Mouse (Mus musculus): ENCODE results near the gene Akirin1.

Akirin1 gene

DNA sequence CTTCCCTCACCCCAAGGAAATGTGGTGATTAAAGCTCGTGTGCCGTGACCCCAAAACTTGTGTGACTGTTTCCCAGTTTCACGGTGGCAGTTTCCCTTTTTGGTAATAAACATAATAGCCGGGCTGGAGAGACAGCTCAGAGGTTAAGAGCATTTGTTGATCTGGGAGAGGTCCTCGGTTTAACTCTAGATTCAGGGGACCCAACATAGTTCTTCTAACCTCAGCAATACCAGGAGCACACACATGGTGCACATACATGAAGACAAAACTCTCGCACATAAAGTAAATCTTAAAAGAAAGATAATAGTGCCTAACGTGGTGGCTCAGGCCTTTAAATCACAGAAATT is 31.7 kb downstream of the Akirin1 start:
- no peak for DNase-seq (ENCODE audit: low read depth, low spot score)

DNA sequence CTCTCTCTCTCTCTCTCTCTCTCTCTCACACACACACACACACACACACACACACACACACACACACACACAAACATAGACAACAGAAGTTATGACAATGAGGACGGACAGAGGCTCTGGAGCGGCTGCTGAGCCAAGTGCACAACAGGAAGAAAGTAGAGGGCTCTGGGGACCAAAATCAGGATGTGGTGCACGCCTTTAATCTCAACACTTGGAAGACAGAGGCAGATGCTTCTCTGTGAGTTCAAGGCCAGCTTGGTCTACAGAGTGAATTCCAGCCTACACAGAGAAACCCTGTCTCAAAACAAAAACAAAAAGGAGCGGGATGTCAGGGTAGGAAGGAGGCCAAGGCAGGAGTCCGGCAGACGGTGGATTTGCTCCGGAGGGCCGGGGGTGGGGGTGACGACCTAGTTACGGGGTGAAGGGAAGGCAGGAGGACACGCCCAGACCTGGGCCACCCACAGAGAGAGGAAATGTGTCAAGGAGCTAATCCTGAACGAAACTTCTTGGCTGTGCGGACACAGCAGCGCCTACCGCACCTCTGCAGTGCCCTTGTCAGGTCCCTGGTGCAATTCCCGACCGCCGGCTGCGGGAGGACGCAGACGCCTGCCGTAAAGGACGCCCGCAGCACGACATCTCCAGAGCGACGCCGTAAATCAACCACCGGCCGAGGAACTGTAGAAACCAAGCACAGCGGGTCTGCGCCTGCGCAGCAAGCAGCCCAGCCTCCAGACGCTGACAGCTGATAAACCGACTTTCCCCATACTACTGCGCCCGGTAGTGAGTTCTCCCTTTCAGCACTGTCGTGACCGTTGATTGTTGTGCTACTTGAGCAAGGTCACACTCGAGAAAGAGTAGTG is 32.3 kb downstream of the Akirin1 start, which contains the start of gene Ndufs5:
Gene Ndufs5, minus strand, starts transcription at position 629 of the 860 bp plus-strand sequence.
- peak; percentile 99 for DNase-seq (ENCODE audit: low read depth, low spot score)

DNA sequence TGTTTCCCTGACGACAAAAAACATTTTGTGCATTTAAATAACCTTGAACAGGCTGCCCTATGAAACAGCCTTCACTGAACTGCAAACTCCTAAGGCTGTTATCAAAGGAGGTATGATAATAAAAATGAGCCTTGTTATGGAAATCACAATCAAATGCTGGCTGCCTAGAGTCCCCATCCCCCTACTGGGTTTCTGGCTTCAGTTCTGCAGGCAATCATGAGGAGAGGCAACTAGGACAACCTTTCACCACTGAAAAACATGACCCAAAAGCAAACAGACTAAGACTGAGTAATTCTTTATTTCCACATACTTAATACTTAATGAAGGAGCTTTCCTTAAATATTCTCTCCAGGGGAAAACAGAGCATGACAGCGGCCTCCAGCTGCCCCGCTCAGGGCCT is 37.7 kb downstream of the Akirin1 start:
- DNase-seq (ENCODE audit: low read depth, low spot score) = no peak

DNA sequence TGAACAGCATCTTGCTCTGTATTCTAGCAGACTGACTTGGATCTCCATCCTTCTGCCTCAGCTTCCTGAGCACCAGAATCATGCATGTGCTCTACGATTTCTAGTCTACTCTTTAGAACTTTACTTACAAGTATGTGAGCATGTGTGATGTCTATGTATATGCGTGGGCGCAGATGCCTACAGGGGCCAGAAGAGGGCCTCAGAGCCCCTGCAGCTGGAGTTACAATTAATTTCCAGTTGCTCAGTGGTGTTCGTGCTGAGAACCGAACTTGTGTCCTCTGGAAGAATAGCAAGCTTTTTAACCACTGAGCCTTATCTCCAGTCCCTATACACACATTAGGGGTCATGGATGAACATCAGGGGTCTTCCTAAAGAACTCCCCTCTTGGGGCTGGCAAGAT is 42.8 kb downstream of the Akirin1 start:
- DNase-seq (ENCODE audit: low read depth, low spot score) = no peak

DNA sequence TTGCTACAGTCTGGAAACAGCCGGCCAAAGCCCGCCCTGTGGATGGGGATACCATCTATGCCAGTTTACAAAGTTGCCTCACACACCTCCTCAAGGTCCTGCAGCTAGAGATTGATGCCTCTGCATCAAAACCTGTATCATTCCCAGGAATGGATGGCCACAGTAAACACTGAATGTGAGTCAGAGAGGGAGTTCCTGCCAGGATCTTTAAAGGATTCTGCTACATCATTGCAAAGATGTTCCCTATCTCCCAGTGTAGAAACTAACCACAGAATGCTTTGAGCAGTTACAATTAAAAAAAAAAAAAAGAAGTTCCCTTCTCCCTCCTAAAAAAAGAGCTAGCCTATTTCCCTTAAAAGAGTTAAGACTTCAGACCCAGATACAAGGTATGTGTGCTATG is 44.8 kb downstream of the Akirin1 start:
- DNase-seq (ENCODE audit: low read depth, low spot score) = no peak

DNA sequence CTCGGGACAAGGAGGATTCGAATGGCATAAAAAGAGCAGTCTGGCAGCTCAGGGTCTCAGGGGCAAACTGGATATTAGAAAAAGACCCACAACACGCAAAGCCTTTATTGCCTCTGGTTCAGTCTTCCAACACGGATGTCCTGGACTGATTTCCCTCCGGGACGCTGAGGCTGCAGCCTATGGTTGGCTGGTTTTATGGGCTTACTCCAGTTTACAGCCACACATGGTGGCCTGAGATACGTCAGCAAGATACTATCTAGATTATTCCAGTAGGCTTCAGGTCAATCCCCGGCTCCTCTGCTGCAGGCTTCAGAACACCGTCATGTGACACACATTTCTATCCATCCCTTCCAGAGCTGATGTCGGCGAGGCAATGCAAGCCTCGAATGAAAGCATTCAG is 56.8 kb downstream of the Akirin1 start:
- no peak for DNase-seq (ENCODE audit: low read depth, low spot score)

DNA sequence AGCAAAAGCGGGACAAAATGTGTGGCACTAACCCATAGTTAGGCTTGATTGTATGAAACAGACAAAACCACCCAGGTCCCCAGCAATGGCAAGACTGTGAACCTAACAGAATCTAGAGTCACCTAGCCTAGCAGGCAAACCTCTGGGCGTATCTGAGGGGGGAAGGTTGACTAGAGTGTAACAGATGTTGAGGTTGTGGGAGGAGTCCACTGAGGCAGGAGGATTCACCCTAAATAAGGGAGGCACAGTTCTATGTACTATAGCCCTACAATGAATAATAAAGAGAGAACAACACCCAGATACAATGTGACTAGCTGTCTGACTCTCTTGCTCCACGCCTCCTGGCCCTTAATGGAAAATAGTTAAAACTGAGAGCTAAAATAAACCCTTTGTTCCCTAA is 58.1 kb downstream of the Akirin1 start:
- DNase-seq (ENCODE audit: low read depth, low spot score) = no peak

DNA sequence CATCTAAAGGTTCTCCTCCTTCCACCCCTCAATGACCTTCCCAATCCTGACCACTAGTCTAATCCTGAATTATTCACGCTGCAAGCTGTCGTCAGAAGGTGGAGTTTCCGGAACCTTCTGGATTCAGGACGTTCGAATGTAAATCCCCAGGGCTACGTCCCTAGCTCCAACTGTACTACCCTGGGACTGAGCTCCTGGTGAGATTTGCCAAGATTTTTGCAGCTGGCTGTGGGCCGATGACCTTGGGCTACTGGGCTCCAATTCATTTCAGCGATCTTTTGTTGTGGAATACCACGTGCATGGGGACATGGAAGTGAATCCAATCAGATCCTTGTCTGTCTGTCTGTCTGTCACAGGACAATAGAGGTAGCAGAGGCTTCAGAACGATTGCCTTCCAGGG is 59.8 kb downstream of the Akirin1 start:
- no peak for DNase-seq (ENCODE audit: low read depth, low spot score)

DNA sequence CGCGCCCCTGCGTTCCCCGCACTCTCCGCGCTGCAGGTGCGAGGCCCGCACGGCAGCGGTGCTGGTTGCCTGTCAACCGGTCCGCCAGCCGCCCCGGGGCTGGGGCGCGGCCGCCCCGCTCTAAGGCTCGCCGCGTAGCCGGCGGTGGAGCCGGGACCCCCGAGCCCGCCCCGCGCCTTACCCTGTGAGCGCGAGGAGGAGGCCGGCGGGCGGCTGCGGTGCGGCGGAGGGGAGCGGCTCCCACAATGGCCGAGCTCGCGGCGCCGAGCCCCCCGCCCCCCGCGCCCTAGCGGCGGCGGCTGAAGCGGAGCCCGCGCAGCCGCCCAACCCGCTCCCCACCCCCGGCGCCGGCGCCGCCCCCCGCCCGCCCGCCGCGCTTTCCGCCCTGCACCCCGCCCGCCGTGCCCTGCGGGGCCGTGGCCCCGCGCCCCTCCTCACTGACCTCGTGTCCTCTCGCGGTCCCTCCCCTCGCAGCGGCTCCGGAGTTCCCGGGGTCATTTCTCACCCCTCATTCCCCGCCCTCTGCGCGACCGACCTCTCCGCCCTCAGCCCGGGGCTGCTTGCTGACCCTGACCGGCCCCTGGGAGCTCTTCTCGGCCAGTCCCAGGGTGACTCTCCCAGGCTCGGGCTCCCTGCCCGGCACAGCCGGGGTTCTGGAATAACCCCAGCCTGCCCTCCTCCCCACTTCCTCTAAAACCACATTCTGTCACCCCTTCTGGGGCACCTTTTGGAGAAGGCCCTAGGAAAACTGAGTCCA is 62.9 kb downstream of the Akirin1 start:
- DNase-seq (ENCODE audit: low read depth, low spot score) = peak; percentile 17

DNA sequence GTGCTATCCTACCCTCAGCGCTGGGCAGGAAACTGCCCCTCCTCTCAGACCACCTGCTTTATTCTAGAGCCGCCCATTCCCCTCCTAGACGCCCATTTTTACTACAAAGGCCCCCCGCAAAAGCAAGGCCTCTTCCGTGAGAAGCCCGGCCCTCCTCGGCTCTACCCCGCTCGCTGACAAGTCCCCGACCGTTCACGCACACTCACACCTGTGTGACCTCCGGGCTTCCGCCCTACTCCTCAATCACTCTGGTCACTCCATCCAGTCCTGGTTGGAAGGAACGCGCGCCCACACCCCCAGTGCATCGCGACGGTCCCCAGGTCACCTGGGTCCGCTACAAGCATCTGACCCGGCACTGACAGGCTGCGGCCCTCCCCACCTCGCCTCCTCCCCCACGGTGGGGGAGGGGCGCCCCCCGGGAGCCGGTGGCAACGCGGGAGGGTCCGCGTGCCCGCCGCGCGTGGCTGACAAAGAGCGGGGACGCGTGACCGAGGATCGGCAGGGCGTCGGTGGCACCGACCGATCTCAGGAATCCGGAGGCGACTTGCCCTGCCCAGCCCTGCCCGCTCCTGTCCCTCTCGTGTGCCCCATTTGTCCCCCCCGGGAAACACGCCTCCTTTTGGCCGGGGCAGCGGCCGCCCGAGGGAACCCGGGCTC is 63.6 kb downstream of the Akirin1 start:
- peak; percentile 14 for DNase-seq (ENCODE audit: low read depth, low spot score)

DNA sequence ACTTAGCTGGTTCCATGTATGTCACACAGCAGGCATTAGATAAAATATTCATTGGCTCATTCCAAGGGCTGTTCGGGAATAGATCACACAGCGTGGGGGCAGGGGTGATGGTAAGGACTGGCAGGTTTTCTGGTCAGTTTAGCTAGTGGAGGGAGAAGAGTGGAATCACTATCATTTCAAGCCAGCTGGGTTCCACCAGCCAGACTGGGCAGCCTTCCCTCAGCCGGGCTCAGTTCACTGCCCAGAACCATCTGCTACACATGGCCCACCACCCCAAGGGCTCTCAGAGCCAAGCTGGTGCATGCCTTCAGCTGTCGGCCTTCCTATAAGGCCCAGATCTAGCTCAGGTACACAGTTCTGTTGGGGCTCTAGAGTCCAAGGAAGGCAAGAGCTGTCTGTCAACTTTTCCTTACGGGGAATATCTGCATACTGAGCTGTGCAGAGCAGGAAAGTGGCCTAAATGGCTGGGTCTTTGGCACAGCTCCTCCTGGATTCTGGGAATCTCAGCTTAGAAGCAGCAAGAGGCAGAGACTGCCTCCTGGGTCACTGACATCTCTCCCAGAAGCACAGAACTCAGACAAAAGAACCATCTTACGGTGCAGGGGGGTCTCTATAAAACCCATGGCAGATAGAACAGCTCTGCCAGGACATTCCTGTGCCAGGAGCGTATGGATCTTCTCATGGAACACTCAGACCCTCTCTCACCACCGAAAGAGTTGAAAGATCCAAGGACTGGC is 64.5 kb downstream of the Akirin1 start:
- no peak for DNase-seq (ENCODE audit: low read depth, low spot score)

DNA sequence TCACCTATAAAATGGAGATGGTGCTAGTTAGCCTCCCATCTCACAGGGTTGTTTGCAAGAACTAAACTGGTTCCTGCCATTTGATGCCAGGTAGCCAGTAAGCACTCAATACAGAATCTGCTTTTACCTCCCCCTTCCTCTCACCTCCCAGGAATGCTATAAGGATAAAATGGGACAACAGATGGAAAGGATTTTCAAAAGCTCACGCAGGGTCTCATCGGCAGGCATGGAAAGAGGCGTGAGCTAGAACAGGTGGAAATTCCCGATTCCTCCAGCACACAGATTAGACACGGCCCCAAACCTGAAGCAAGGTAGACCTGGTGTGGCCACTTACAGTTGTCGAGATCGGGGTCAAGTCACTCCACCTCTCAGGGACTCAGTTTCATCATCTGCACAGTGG is 65.1 kb downstream of the Akirin1 start:
- no peak for DNase-seq (ENCODE audit: low read depth, low spot score)
